ENCODE assay signal across 8 mouse cellular contexts in genomic region chr9:50554241-50555093, GRCm38 (mm10). TPM values are rescaled to one million over a fixed set of nuclear protein-coding genes. Genes with fewer than 3 reads are reported as not detected.
A peak's percentile ranks its signal among the peaks of the same experiment; 100 is the strongest.
DNase-seq lines count a peak whose midpoint lies in the region; ATAC-seq and TF ChIP-seq lines count a peak whose summit lies in the region.

Gene Il18 (plus strand): TSS chr9:50554827.

- no peak within 1 kb of the TSS for H3K27ac ChIP-seq in heart, embryonic 12.5 days (ENCODE audit: poor library complexity, severe bottlenecking)
- no peak within 1 kb of the TSS for H3K27ac ChIP-seq in liver, embryonic 11.5 days (ENCODE audit: low read depth, low read length)
- peak within 1 kb of the TSS; percentile 33; the same call in 1 of the 2 replicates for H3K27ac ChIP-seq in thymus, adult 2 months (ENCODE audit: control insufficient read depth, insufficient read depth, low read length)

- 0 out of 2 replicates have a peak, but pooled peaks cover 6% of the 10 kb centered on the region for H3K4me1 ChIP-seq in heart, embryonic 12.5 days (replicated peaks)
- H3K4me1 ChIP-seq in liver, embryonic 11.5 days (replicated peaks; ENCODE audit: control insufficient read depth, insufficient read depth, low read length), result no peaks in the 10 kb centered on the region
- peaks cover 6% of the 10 kb centered on the region for H3K4me1 ChIP-seq in thymus, adult 2 months (replicated peaks; ENCODE audit: control insufficient read depth, insufficient read depth, low read length)

- no peaks in the 10 kb centered on the region for H3K9me3 ChIP-seq in heart, embryonic 12.5 days (replicated peaks)
- H3K9me3 ChIP-seq in liver, embryonic 11.5 days (ENCODE audit: control insufficient read depth, low read length), result no peaks in the 10 kb centered on the region

- ATAC-seq in heart, embryonic 12.5 days (ENCODE audit: insufficient number of reproducible peaks, low FRiP score), result no peak
- ATAC-seq in liver, embryonic 11.5 days (replicated peaks; ENCODE audit: low FRiP score), result no peak

- 17% methylated on average over 12 of the region's 12 CpGs for WGBS in heart, embryonic 12.5 days
- 32% methylated on average over 12 of the region's 12 CpGs for WGBS in liver, embryonic 11.5 days
- 28% methylated on average over 12 of the region's 12 CpGs for WGBS in thymus, adult 2 months

- no peaks in the 10 kb centered on the region for H3K27me3 ChIP-seq in heart, embryonic 12.5 days (replicated peaks)
- no peaks in the 10 kb centered on the region for H3K27me3 ChIP-seq in liver, embryonic 11.5 days (replicated peaks; ENCODE audit: control insufficient read depth, insufficient read depth, low read length)
- no peaks in the 10 kb centered on the region for H3K27me3 ChIP-seq in myocyte (ENCODE audit: control insufficient read depth, insufficient read depth, insufficient read length)
- no peaks in the 10 kb centered on the region for H3K27me3 ChIP-seq in thymus, adult 2 months (ENCODE audit: control insufficient read depth, insufficient read depth, low read length)

- no peaks in the 10 kb centered on the region for H3K79me2 ChIP-seq in myocyte (ENCODE audit: control insufficient read depth, insufficient read depth)

- no peak for TF ChIP-seq POLR2A in myocyte (IDR thresholded peaks at IDR 0.05; ENCODE audit: insufficient read length, low read depth)
- no peak for TF ChIP-seq POLR2A in thymus, adult 2 months (IDR thresholded peaks at IDR 0.05; ENCODE audit: control insufficient read depth, extremely low read depth, insufficient read depth, low read length, poor library complexity)

- peak within 1 kb of the TSS; percentile 40 for H3K4me2 ChIP-seq in heart, embryonic 12.5 days
- peak within 1 kb of the TSS; percentile 33; the same call in 1 of the 2 replicates for H3K4me2 ChIP-seq in liver, embryonic 11.5 days
- H3K4me2 ChIP-seq in myocyte (ENCODE audit: low read depth), result peak within 1 kb of the TSS; percentile 74

- H3ac ChIP-seq in myocyte (ENCODE audit: control insufficient read depth, insufficient read length), result no peak within 1 kb of the TSS

- no peak for TF ChIP-seq CTCF in thymus, adult 2 months (IDR thresholded peaks at IDR 0.05; ENCODE audit: borderline replicate concordance, control insufficient read depth, extremely low read depth, insufficient read depth, low read length, poor library complexity)

- DNase-seq in spleen, adult 18-20 months, result peak; percentile 51 to 57
- DNase-seq in spleen, adult 12 weeks (ENCODE audit: low spot score), result no peak
- DNase-seq in embryo, embryonic 9.5 days (ENCODE audit: extremely low spot score), result peak; percentile 49
- DNase-seq in kidney, postnatal 14 days, result peak; percentile 31
- DNase-seq in liver, embryonic 11.5 days (ENCODE audit: low spot score), result no peak
- peak; percentile 21 for DNase-seq in thymus, adult 2 months

- no peak within 1 kb of the TSS for H3K4me3 ChIP-seq in heart, embryonic 12.5 days
- no peak within 1 kb of the TSS for H3K4me3 ChIP-seq in liver, embryonic 11.5 days (ENCODE audit: low read depth, low read length)
- H3K4me3 ChIP-seq in myocyte, result peak within 1 kb of the TSS; percentile 11
- peak within 1 kb of the TSS; percentile 18 for H3K4me3 ChIP-seq in thymus, adult 2 months (ENCODE audit: control insufficient read depth, insufficient read depth, low read length)

- no peak within 1 kb of the TSS for H3K9ac ChIP-seq in heart, embryonic 12.5 days
- no peak within 1 kb of the TSS for H3K9ac ChIP-seq in liver, embryonic 11.5 days (ENCODE audit: low read depth, low read length)

- H3K36me3 ChIP-seq in heart, embryonic 12.5 days, result no peaks in the 10 kb centered on the region
- H3K36me3 ChIP-seq in liver, embryonic 11.5 days (ENCODE audit: control insufficient read depth, insufficient read depth, low read length), result no peaks in the 10 kb centered on the region
- H3K36me3 ChIP-seq in myocyte (ENCODE audit: control insufficient read depth, insufficient read depth), result no peaks in the 10 kb centered on the region
- H3K36me3 ChIP-seq in thymus, adult 2 months (ENCODE audit: control insufficient read depth, insufficient read depth, low read length), result no peaks in the 10 kb centered on the region

TF ChIP-seq in myocyte, 11 proteins besides CTCF, POLR2A, EP300 and RAD21:
- TF ChIP-seq SRF (IDR thresholded peaks at IDR 0.05; ENCODE audit: control insufficient read depth, insufficient read length, low read depth) (no peak), CEBPB (IDR thresholded peaks at IDR 0.05; ENCODE audit: insufficient read depth, poor library complexity, severe bottlenecking) (no peak), REST (IDR thresholded peaks at IDR 0.05; ENCODE audit: insufficient read depth, insufficient read length) (no peak), USF1 (IDR thresholded peaks at IDR 0.05; ENCODE audit: low read depth) (no peak), POLR2AphosphoS2 (IDR thresholded peaks at IDR 0.05; ENCODE audit: insufficient read length, low read depth) (no peak), MYOD1 (IDR thresholded peaks at IDR 0.05; ENCODE audit: control insufficient read depth in 1 of 3, insufficient read length in 2 of 3, low read depth in 2 of 3) (no peak), E2F4 (IDR thresholded peaks at IDR 0.05; ENCODE audit: insufficient read depth) (no peak), TCF3 (IDR thresholded peaks at IDR 0.05; ENCODE audit: insufficient read length, low read depth) (no peak), MAX (IDR thresholded peaks at IDR 0.05; ENCODE audit: low read depth) (no peak), MYOG (IDR thresholded peaks at IDR 0.05; ENCODE audit: control insufficient read depth in 1 of 3, insufficient read depth in 1 of 3, insufficient read length in 2 of 3, low read depth in 2 of 3) (no peak), TCF12 (IDR thresholded peaks at IDR 0.05; ENCODE audit: insufficient read depth, poor library complexity, severe bottlenecking) (no peak)
TF ChIP-seq in myocyte: peak in this region for 0.

RNA-seq across cellular contexts. Expression of gene Il18, which starts in this region (rescaled TPM):
- polyA plus RNA-seq in heart, embryonic 12.5 days (2016; fragmentation: Nextera tagmentation; extraction: Ambion mirVana), result 3.9 and 4.0 TPM in 2 replicates
- polyA plus RNA-seq in liver, embryonic 11.5 days (2014; fragmentation: Nextera tagmentation; extraction: Ambion mirVana), result 3.0 and 3.4 TPM in 2 replicates
- 1.9 TPM for polyA plus RNA-seq in myocyte (2012; fragmentation: generic; extraction: Trizol)
- 3.2 and 5.0 TPM in 2 replicates for polyA plus RNA-seq in thymus, adult 2 months (2012; rRNA removed)

Comparison
In these comparisons a context has a peak if more than half of its experiments do, and no peak if none do; other contexts are left out.
1. DNase-seq: peak in spleen, adult 18-20 months (2 of 2), embryo, embryonic 9.5 days (single experiment), kidney, postnatal 14 days (single experiment) and thymus, adult 2 months (single experiment); none in spleen, adult 12 weeks (single experiment) and liver, embryonic 11.5 days (single experiment).
2. H3K4me3 ChIP-seq: peak in myocyte (single experiment) and thymus, adult 2 months (single experiment); none in heart, embryonic 12.5 days (single experiment) and liver, embryonic 11.5 days (single experiment).
3. Peak in every context shown above with its lines, with median percentiles within 50 percentile points of each other: H3K4me2 ChIP-seq.